Mouse (Mus musculus) cortical plate, adult 2 months (tissue): ENCODE results near the gene Tbcel.

Experiments used
- CTCF ChIP-seq: fragments of 200-500 bp; IDR thresholded peaks from 2 replicates; pipeline ENCODE4 v1.5.1; 2011; ENCODE audit warnings: mild to moderate bottlenecking, control low read depth, low read length; ENCODE audit not compliant: insufficient read depth; ENCODE audit errors: extremely low read depth
- POLR2A ChIP-seq: fragments of 200-500 bp; IDR thresholded peaks from 2 replicates; pipeline ENCODE4 v1.6.1; 2011; ENCODE audit warnings: mild to moderate bottlenecking, low read length, control low read depth; ENCODE audit not compliant: insufficient read depth; ENCODE audit errors: extremely low read depth

- TF ChIP-seq CTCF (no peak), POLR2A (no peak)
These were observed 36.4 kb downstream of the Tbcel start for GRCm38 (mm10) chr9:42471214-42471613.
